Mouse (Mus musculus) intestine, embryonic 14.5 days (tissue): ENCODE data around the gene Zfp503. TPM values are rescaled to one million over a fixed set of nuclear protein-coding genes. Genes with fewer than 3 reads are reported as not detected.

Source experiments
- ATAC-seq: fragments of 200-750 bp; cut with Nextera tagmentation; replicated peaks from 2 replicates; pipeline ENCODE4 v1.8.0; 2017; ENCODE audit warnings: low read depth, moderate number of reproducible peaks, moderate TSS enrichment, moderate library complexity; ENCODE audit not compliant: low FRiP score, low TSS enrichment
- DNase-seq: peaks from one replicate; pipeline ENCODE4 v3.0.0-alpha.2; 2018; ENCODE audit warnings: low spot score
- H3K27ac ChIP-seq: fragments of 300-500 bp; sonication (generic); 2 replicates; pipeline ENCODE4 v1.5.1; 2014; ENCODE audit warnings: low read depth, mild to moderate bottlenecking, control low read depth
- H3K27me3 ChIP-seq: fragments of 300-500 bp; sonication (generic); replicated peaks from 2 replicates; pipeline ENCODE4 v1.6.1; 2014; ENCODE audit warnings: low read length, control low read depth; ENCODE audit not compliant: control insufficient read depth, insufficient read depth
- H3K36me3 ChIP-seq: fragments of 300-500 bp; sonication (generic); 2 replicates; pipeline ENCODE4 v1.6.1; 2014; ENCODE audit warnings: low read length, control low read depth; ENCODE audit not compliant: control insufficient read depth, insufficient read depth
- H3K4me1 ChIP-seq: fragments of 300-500 bp; sonication (generic); replicated peaks from 2 replicates; pipeline ENCODE4 v1.6.1; 2014; ENCODE audit warnings: low read length, control low read depth, mixed read lengths; ENCODE audit not compliant: control insufficient read depth, insufficient read depth
- H3K4me2 ChIP-seq: fragments of 300-500 bp; sonication (generic); 2 replicates; pipeline ENCODE4 v1.6.1; 2014; ENCODE audit warnings: low read length
- H3K4me3 ChIP-seq: fragments of 300-500 bp; sonication (generic); 2 replicates; pipeline ENCODE4 v1.5.1; 2014; ENCODE audit warnings: low read depth, low read length, control low read depth, mixed read lengths
- H3K9ac ChIP-seq: fragments of 300-500 bp; sonication (generic); 2 replicates; pipeline ENCODE4 v1.6.1; 2014; ENCODE audit warnings: mild to moderate bottlenecking, low read length
- H3K9me3 ChIP-seq: fragments of 300-500 bp; sonication (generic); 2 replicates; pipeline ENCODE4 v1.6.1; 2016; ENCODE audit warnings: low read length, control low read depth; ENCODE audit not compliant: control insufficient read depth
- WGBS: fragments of 180-500 bp; shearing (Covaris S2); extraction: QIAGEN DNeasy Blood & Tissue Kit; methylation state at CpG from one replicate; pipeline ENCODE4 v1.1.7; 2014; 5-methylcytosine and 5-hydroxymethylcytosine counted together
- polyA plus RNA-seq: library from polyadenylated mRNA; unstranded; fragments of >200 nt; fragmentation: Nextera tagmentation; extraction: Ambion mirVana; gene quantifications from 2 replicates; pipeline ENCODE4 v1.2.1, GENCODE M21; 2014

The Zfp503 gene
- polyA plus RNA-seq, 1 experiment from 2014 or later = 12.7 TPM

DNA sequence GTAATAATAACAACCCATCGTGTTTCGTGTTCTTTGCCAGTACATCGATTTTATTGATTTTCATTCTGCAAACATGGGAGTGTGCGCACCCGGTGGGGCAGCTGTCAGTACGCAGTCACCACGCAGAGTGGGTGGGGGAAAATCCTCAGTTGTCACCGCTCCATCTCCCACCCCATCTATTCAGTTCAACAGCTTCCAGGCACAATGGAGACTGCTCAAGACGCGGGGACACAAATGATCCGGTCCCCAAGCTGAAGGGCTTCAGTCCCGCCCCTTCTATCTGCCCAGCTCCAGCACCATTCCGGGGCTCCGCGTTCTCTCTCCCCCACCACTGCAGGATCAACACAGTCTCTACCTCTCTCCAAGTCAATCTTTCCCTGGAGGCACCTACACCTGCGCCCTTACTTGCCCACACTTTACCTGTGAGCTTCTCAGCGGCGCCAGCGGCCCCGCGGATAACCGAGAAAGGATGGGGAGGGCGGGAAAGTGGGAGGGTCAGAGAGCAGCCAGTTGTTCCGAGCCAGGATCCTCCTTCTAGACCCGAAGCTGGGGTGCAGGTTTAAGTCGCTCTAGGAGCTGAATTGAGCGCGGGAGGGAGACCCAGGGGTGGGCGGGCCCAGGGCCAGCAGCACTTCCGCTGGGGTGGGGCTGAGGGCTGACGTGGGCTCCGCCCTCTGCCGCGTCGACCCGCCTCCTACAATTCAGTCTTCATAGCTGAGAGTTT is 5.8 kb upstream of the Zfp503 start:
- DNase-seq (peak; percentile 86), ATAC-seq (peak; percentile 73)
- Histone ChIP-seq H3K27ac (peak overlapping the region; percentile 74), H3K4me1 (peaks cover 33% of the 10 kb centered on the region), H3K9me3 (no peaks in the 10 kb centered on the region), H3K4me2 (peak overlapping the region; percentile 76), H3K4me3 (peak overlapping the region; percentile 65), H3K36me3 (no peaks in the 10 kb centered on the region), H3K27me3 (no peaks in the 10 kb centered on the region), H3K9ac (peak overlapping the region; percentile 63)
- under 1% methylated on average over 36 of the region's 36 CpGs for WGBS

DNA sequence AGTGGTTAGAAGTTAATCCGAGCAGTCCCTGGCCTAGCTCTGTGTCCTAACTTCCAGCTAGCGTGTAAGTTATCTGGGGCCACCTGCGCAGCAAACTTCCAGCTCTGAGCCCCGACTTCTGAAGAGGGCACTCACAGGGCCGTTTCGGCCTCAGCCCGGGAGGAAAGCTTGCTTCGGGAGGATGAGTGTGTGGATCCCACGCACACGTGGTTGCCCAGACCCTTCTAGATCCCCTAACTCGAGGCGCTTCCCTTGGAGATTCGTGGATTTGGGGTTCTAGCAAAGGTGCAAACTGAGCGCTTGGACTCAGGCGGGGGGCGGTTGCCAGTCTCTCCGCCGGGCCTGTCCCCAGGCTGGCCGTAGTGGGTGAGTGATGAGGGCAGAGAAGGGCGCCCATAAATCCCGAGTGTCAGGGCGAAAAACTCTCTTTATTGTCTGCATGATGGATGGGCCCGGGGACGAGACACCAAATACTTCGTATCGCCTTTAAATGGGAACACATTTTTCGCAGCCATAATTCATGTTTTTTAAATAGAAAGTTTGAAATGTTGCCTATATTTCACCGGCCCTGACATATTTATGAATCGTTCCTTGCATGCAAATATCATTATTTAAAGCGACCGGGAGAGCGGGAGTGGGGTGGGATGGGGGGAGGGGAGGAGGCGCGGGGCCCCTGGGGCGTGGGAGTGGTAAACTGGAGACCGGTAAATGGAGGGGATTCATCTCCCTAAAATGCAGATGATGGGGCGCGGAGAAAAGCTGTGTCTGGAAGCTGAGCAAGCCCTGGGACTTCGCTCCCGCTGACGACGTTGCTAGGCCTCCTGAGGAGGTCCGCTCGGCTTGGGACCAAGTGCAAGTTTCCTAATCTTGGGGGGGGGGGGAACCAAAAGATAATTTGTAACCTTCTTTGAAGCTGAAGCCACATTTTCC is 4.9 kb upstream of the Zfp503 start:
- WGBS = 8% methylated on average over 44 of the region's 44 CpGs
- H3K4me2 ChIP-seq = peak overlapping the region; percentile 76
- H3K27me3 ChIP-seq = no peaks in the 10 kb centered on the region
- ATAC-seq (no peak), DNase-seq (peak; percentile 74)
- H3K27ac ChIP-seq = peak overlapping the region; percentile 74
- H3K9ac ChIP-seq = peak overlapping the region; percentile 63
- H3K4me1 ChIP-seq = peaks cover 33% of the 10 kb centered on the region
- no peaks in the 10 kb centered on the region for H3K9me3 ChIP-seq
- H3K36me3 ChIP-seq = no peaks in the 10 kb centered on the region
- peak overlapping the region; percentile 65 for H3K4me3 ChIP-seq

DNA sequence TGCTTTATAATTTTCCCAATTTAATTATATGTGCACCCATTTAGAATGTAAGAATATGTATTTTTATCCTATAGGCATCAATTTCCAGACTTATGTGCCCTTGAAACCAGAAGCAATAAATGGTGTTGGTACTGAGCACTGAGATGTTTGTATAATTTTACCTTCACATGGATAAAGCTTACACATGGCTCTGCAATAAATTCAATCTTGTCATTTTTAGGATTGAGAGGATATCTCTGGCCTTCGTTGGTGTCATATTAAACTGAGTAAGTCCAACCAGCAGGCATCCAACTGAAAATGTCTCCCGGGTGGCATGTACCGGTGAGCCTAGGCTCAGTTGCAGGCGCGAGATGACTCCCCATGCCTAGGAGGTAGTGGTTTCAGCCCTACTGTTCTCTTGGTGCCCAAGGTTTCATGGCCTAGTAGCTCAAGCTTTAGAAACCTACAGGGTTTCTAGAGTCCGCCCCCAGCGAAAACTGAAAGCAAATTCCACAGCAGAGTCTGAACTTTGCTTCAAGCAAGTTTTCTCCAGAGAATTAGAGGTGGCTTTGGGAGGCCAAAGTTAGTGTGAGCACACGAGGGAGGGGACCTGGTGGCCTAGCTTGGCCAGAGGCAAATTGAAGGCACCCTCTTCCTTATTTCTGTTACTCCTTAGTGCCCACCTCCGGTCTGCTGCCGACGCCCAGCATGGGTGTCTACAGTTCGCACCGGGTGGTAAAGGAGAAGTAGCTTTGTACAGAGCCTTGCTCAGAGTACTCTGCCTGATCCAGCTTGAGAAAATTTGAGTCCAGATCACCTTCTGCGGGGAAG is 4.1 kb upstream of the Zfp503 start:
- H3K9me3 ChIP-seq = no peaks in the 10 kb centered on the region
- H3K4me2 ChIP-seq = peak overlapping the region; percentile 76
- no peak for ATAC-seq
- H3K4me1 ChIP-seq = peaks cover 33% of the 10 kb centered on the region
- DNase-seq = peak; percentile 63
- peak overlapping the region; percentile 74 for H3K27ac ChIP-seq
- peak overlapping the region; percentile 65 for H3K4me3 ChIP-seq
- WGBS = 37% methylated on average over 14 of the region's 14 CpGs
- H3K36me3 ChIP-seq = no peaks in the 10 kb centered on the region
- no peaks in the 10 kb centered on the region for H3K27me3 ChIP-seq
- peak overlapping the region; percentile 63 for H3K9ac ChIP-seq

DNA sequence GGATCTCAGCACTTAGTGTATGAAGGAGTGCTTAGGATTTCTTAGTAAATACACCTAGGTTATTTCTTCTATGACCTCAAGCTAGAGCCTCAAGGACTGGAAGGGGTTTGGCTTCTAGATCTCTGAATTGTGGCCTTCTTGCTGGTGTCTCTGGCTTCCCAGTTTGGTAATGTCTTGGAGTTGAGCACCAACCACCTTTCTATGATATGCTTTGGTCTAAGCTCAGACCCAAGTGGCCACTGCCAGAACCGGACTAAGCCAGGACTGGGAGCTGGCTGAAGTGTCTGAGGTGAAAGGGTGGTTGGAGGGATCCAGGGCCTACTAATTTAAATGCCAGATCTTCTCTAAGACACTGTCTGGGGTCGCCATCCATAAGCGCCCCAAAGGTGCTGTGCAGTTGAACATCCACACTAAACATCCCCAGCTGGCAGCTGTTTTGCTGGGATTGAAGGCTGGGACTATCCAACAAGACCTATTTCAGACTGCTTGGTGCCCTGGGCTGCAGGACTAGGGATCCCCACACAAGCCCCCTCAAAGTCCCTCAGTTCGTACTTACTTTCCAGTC is 3.0 kb upstream of the Zfp503 start:
- 61% methylated on average over 4 of the region's 4 CpGs for WGBS
- Histone ChIP-seq H3K9me3 (no peaks in the 10 kb centered on the region), H3K27me3 (no peaks in the 10 kb centered on the region), H3K4me2 (peak overlapping the region; percentile 71), H3K4me1 (peaks cover 33% of the 10 kb centered on the region), H3K27ac (peak overlapping the region; percentile 100), H3K4me3 (peak overlapping the region; percentile 58; the same call in 1 of the 2 replicates), H3K9ac (peak overlapping the region; percentile 98), H3K36me3 (no peaks in the 10 kb centered on the region)
- ATAC-seq (no peak), DNase-seq (peak; percentile 62)

DNA sequence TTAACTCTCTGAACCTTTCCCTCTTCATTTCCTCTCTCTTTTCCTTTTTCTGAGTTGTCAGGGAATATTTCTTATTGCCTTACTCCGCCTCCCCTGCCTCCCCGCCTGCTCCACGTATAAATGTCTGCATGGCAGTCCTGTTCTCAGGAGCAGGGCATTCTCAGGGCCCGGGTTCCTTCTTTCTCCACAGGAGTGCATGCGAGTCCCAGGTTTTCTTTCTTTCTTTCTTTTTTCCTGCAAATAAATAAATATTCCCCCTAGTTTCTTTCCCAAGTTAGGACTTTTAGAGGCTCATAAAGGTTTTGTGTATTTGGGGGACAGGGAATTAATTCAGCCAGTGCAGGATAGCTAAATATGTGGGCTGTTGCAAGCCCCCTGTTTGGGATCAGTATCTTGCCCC is 2.5 kb upstream of the Zfp503 start:
- H3K4me2 ChIP-seq = peak overlapping the region; percentile 71
- peak overlapping the region; percentile 100 for H3K27ac ChIP-seq
- H3K36me3 ChIP-seq = no peaks in the 10 kb centered on the region
- no peaks in the 10 kb centered on the region for H3K9me3 ChIP-seq
- H3K4me3 ChIP-seq = peak overlapping the region; percentile 58
- DNase-seq (peak; percentile 63), ATAC-seq (no peak)
- H3K9ac ChIP-seq = peak overlapping the region; percentile 98
- H3K4me1 ChIP-seq = peaks cover 33% of the 10 kb centered on the region
- H3K27me3 ChIP-seq = no peaks in the 10 kb centered on the region
- WGBS = 30% methylated on average over 5 of the region's 5 CpGs

DNA sequence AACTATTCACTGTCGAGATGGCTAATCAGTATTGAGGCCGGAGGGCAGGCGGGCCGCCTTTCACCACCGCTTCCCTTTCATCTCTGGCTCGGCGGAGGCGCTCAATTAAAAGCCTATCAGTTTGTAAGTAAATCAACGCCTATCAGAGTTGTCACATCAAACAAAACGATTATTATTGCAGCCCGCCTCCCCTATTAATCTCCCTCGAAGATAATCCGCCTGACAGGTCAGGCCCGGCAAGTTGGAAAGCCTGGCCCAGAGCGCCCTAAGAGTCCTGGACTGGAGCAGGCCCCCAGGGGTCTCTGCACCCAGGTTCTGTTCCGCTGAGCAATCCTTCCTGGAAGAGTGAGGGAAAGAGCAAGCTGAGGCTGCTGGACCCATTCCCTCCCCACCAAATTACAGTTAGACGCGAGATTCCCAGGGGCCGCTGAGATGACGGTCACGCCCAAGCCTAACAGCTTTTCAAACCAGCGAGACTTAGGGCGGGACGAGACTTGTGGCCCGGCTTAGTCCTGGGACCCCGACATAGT is 1.9 kb upstream of the Zfp503 start:
- peak overlapping the region; percentile 98 for H3K9ac ChIP-seq
- ATAC-seq (peak; percentile 25), DNase-seq (peak; percentile 90)
- peak overlapping the region; percentile 58 for H3K4me3 ChIP-seq
- peaks cover 33% of the 10 kb centered on the region for H3K4me1 ChIP-seq
- peak overlapping the region; percentile 100 for H3K27ac ChIP-seq
- peak overlapping the region; percentile 71 for H3K4me2 ChIP-seq
- no peaks in the 10 kb centered on the region for H3K9me3 ChIP-seq
- H3K27me3 ChIP-seq = no peaks in the 10 kb centered on the region
- H3K36me3 ChIP-seq = no peaks in the 10 kb centered on the region
- WGBS = 6% methylated on average over 26 of the region's 26 CpGs

DNA sequence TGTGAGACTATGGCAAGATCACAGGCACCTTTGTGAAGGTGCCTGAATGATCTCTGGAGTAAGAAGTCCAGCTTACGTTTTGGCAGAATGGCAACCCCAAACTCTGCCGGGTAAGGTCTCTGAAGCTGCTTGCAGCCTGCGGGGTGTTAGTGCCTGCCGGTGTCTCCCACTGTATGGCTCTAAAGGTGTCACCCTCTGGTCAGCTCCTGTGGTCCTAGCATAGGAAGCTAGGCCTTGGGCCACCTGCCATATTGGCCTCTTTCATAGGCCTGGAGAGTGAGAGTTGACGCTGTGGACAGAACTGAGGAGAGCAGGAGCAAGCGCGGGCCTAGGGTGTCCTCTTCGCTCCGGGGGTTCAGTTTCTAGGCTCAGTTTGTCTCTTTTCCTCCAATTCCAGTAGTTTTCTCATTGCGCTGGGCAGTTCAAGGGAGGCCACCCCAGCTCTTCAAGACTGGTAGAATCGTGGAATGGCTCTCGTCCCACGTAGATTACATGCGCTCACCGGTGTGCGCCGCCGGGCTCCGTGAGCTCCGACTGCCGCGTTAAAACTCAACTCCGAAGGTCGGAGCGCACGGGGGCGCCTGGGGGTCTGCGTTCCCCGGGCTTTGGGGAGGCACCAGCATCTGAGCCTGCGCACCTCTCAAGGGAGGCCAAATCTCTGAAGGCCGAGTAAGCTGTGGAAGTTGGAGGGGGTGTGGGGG is 1.1 kb upstream of the Zfp503 start:
- peak overlapping the region; percentile 71 for H3K4me2 ChIP-seq
- WGBS = 7% methylated on average over 31 of the region's 31 CpGs
- ATAC-seq (no peak), DNase-seq (peak; percentile 82)
- H3K36me3 ChIP-seq = peaks cover 4% of the 10 kb centered on the region
- no peaks in the 10 kb centered on the region for H3K27me3 ChIP-seq
- peak overlapping the region; percentile 58 for H3K4me3 ChIP-seq
- H3K4me1 ChIP-seq = peaks cover 28% of the 10 kb centered on the region
- H3K27ac ChIP-seq = peak overlapping the region; percentile 100
- peak overlapping the region; percentile 98 for H3K9ac ChIP-seq
- H3K9me3 ChIP-seq = no peaks in the 10 kb centered on the region
